Mouse (Mus musculus) embryonic fibroblast, embryonic 13.5 days (primary cell): ENCODE measurements around the gene Prrx2.

Experiments
- CTCF ChIP-seq: IDR thresholded peaks from 2 replicates; pipeline ENCODE4 v1.5.1; 2011; ENCODE audit warnings: mild to moderate bottlenecking, control low read depth, low read length, moderate library complexity, borderline replicate concordance; ENCODE audit not compliant: insufficient read depth
- POLR2A ChIP-seq: IDR thresholded peaks from 2 replicates; pipeline ENCODE4 v1.6.1; 2011; ENCODE audit warnings: low read depth, mild to moderate bottlenecking, control low read depth, low read length, moderate library complexity

- TF ChIP-seq POLR2A (no peak), CTCF (peak; percentile 48; the same call in 1 of the 2 replicates)
These were observed 50.8 kb downstream of the Prrx2 start for GRCm38 (mm10) chr2:30885453-30886163.
